Mouse (Mus musculus) adrenal gland, postnatal 0 days (tissue): ENCODE results near the gene Olfr107. TPM values are rescaled to one million over a fixed set of nuclear protein-coding genes. Genes with fewer than 3 reads are reported as not detected.

Experiments
- polyA plus RNA-seq: library from polyadenylated mRNA; unstranded; fragments of >200 nt; fragmentation: Nextera tagmentation; extraction: Ambion mirVana; gene quantifications from 2 replicates; pipeline ENCODE4 v1.2.1, GENCODE M21; 2015

The Olfr107 gene
- polyA plus RNA-seq = not detected in 2 replicates

DNA sequence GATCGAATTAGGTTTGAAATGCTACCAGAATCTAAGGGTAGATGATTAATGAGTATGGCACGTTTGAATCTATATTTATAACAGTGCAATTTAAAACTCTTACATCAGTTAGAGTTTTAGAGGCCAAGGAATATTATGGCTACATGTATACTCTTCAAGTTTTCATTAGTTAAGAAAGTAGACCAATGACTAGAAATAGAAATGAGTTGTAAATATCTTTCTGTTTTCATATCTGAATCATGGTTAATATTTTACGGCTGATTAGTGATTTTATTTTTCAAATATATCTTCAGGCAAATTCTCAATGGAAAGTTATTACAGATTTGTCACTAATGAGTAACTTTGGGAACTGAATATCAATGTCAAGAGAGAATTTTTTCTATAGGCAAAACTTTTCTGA lies at the start of gene Olfr107:
TSS of gene Olfr107 (plus strand) at position 301 of the 400 bp plus-strand sequence.

DNA sequence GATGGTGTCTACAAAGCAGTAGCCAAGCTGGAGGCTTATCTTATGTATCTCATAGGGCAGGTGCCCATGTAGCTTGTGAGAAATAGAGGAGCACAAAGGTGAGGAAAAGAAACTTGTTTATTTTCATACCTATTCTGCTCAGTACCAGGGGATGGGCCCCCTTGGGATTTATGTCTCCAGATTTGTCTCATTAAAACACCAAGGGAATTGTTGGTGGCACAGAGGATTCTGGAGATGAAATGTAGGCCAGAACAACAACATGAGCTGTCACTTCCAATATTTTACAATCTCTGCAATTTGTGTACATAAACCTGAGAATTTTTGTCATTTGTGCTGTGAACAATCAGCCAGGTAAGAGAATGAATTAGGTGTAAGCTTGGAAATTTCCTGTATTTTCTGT lies 39.7 kb upstream of the Olfr107 start, which contains the start of gene Olfr104-ps:
TSS of gene Olfr104-ps (plus strand) at position 301 of the 400 bp plus-strand sequence.

DNA sequence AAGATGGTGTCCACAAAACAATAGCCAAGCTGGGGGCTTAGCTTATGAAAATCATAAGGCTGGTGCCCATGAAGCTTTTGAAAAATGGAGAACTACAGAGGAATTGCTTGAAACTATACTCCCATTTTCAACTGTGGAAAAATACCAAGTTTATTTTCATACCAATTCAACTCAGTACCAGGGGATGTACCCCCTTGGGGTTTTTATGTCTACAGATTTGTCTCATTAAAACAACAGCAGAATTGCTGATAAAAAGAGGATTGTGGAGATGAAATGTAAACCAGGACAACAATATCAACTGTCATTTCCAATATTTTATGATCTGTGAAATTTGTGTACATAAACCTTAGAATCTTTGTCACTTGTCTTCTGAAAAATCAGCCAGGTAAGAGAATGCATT lies 20.3 kb upstream of the Olfr107 start, which contains the start of gene Olfr105-ps:
TSS of gene Olfr105-ps (plus strand) at position 301 of the 400 bp plus-strand sequence.

GRCm38 (mm10) chr17:37390093-37390492 lies 8.9 kb upstream of the Olfr107 start, which contains the start of gene Olfr106-ps:
TSS of gene Olfr106-ps (plus strand) at chr17:37390393.

GRCm38 (mm10) chr17:37445180-37445579 lies 46.2 kb downstream of the Olfr107 start, which contains the start of gene Olfr108:
TSS of gene Olfr108 (plus strand) at chr17:37445480.

Other genes with a start within 250 kb of the Olfr107 start
- not detected in 2 replicates for gene Olfr93, start 237.7 kb upstream of the Olfr107 start, polyA plus RNA-seq
- gene Ubd, start 205.3 kb upstream of the Olfr107 start, polyA plus RNA-seq = 0.25 TPM in 1 of 2 replicates, not detected in the other
- not detected in 2 replicates for gene Olfr94, start 198.2 kb upstream of the Olfr107 start, polyA plus RNA-seq
- gene Olfr95, start 186.1 kb upstream of the Olfr107 start, polyA plus RNA-seq = not detected in 2 replicates
- not detected in 2 replicates for gene Olfr96, start 179.1 kb upstream of the Olfr107 start, polyA plus RNA-seq
- gene Olfr97, start 161.9 kb upstream of the Olfr107 start, polyA plus RNA-seq = not detected in 2 replicates
- gene Olfr98, start 135.5 kb upstream of the Olfr107 start, polyA plus RNA-seq = not detected in 2 replicates
- 9.3 and 9.7 TPM in 2 replicates for gene H2-M3, start 129.0 kb upstream of the Olfr107 start, polyA plus RNA-seq
- gene Olfr99, start 115.8 kb upstream of the Olfr107 start, polyA plus RNA-seq = not detected in 2 replicates
- not detected in 2 replicates for gene Olfr101, start 94.9 kb upstream of the Olfr107 start, polyA plus RNA-seq
- not detected in 2 replicates for gene Olfr102, start 82.2 kb upstream of the Olfr107 start, polyA plus RNA-seq
- not detected in 2 replicates for gene Olfr103, start 59.5 kb upstream of the Olfr107 start, polyA plus RNA-seq
- not detected in 2 replicates for gene Olfr104-ps, start 39.6 kb upstream of the Olfr107 start, polyA plus RNA-seq
- gene Olfr105-ps, start 20.2 kb upstream of the Olfr107 start, polyA plus RNA-seq = not detected in 2 replicates
- gene Olfr106-ps, start 8.8 kb upstream of the Olfr107 start, polyA plus RNA-seq = not detected in 2 replicates
- gene Olfr108, start 46.3 kb downstream of the Olfr107 start, polyA plus RNA-seq = not detected in 2 replicates
- gene Olfr109, start 59.7 kb downstream of the Olfr107 start, polyA plus RNA-seq = not detected in 2 replicates
- 0.10 TPM in 1 of 2 replicates, not detected in the other for gene H2-M2, start 84.3 kb downstream of the Olfr107 start, polyA plus RNA-seq
- 0.11 TPM in 1 of 2 replicates, not detected in the other for gene Olfr110, start 93.2 kb downstream of the Olfr107 start, polyA plus RNA-seq
- not detected in 2 replicates for gene Olfr111, start 108.8 kb downstream of the Olfr107 start, polyA plus RNA-seq
- gene Olfr112, start 170.2 kb downstream of the Olfr107 start, polyA plus RNA-seq = not detected in 2 replicates
- gene Olfr113, start 178.4 kb downstream of the Olfr107 start, polyA plus RNA-seq = not detected in 2 replicates
- gene Olfr114, start 193.5 kb downstream of the Olfr107 start, polyA plus RNA-seq = not detected in 2 replicates
- not detected in 2 replicates for gene Olfr115, start 227.9 kb downstream of the Olfr107 start, polyA plus RNA-seq
- gene Olfr116, start 228.0 kb downstream of the Olfr107 start, polyA plus RNA-seq = not detected in 2 replicates